Mouse (Mus musculus): ENCODE results near the gene Ddn. TPM values are rescaled to one million over a fixed set of nuclear protein-coding genes. Genes with fewer than 3 reads are reported as not detected.
"Not testable (repeated sequence)": the region's sequence is repeated elsewhere in the genome, so short reads cannot be mapped to it uniquely, and the experiment has no call there.

Gene Ddn
- polyA plus RNA-seq, 1 experiment from 2014 or later, result not detected

- no peak for ATAC-seq (ENCODE audit: insufficient read depth, low FRiP score)
Measured at GRCm38 (mm10) chr15:98820937-98821336, 11.6 kb upstream of the Ddn start.

DNA sequence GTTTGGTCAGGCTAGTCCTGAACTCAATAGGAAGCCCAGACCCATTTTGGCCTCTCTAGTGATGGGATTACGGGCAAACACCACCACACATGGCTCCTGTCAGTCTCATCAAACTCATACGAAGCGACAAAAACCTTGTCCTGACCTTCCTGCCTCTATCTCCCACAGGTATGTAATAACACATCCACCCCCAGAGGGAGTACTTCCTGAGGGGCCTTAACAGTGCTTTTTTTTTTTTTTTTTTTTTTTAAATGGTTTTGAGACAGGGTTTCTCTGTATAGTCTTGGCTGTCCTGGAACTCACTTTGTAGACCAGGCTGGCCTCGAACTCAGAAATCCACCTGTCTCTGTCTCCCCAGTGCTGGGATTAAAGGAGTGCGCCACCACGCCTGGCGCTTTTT lies 8.9 kb upstream of the Ddn start:
- Histone ChIP-seq H3K4me1 (ENCODE audit: control insufficient read depth, insufficient read depth, low read length) (no peaks in the 10 kb centered on the region), H3K27ac (ENCODE audit: low read length) (no peak overlapping the region), H3K9ac (ENCODE audit: low read length) (no peak overlapping the region), H3K4me3 (replicated peaks; ENCODE audit: low read length) (no peak overlapping the region), H3K9me3 (replicated peaks; ENCODE audit: control insufficient read depth, low read length) (no peaks in the 10 kb centered on the region), H3K27me3 (ENCODE audit: control insufficient read depth, insufficient read depth, low read length) (no peaks in the 10 kb centered on the region), H3K4me2 (ENCODE audit: low read depth, low read length) (no peak overlapping the region), H3K36me3 (ENCODE audit: control insufficient read depth, insufficient read depth, low read length) (peaks cover 18% of the 10 kb centered on the region; the same call in 1 of the 2 replicates)
- no peak for ATAC-seq (ENCODE audit: insufficient read depth, low FRiP score)
- 89% methylated on average over 7 of the region's 7 CpGs for WGBS

More at GRCm38 (mm10) chr15:98820937-98821336, 11.6 kb upstream of the Ddn start:
- Histone ChIP-seq H3K9me3 (replicated peaks; ENCODE audit: control insufficient read depth, low read length) (no peaks in the 10 kb centered on the region), H3K9ac (ENCODE audit: low read length) (no peak overlapping the region), H3K4me3 (replicated peaks; ENCODE audit: low read length) (no peak overlapping the region), H3K4me1 (ENCODE audit: control insufficient read depth, insufficient read depth, low read length) (no peaks in the 10 kb centered on the region), H3K27me3 (ENCODE audit: control insufficient read depth, insufficient read depth, low read length) (no peaks in the 10 kb centered on the region), H3K27ac (ENCODE audit: low read length) (no peak overlapping the region), H3K36me3 (ENCODE audit: control insufficient read depth, insufficient read depth, low read length) (peaks cover 21% of the 10 kb centered on the region), H3K4me2 (ENCODE audit: low read depth, low read length) (no peak overlapping the region)
- WGBS, result 86% methylated on average over 4 of the region's 4 CpGs

- H3K4me2 ChIP-seq (ENCODE audit: low read depth, low read length), result no peak overlapping the region
- H3K9me3 ChIP-seq (replicated peaks; ENCODE audit: control insufficient read depth, low read length), result no peaks in the 10 kb centered on the region
- no peak overlapping the region for H3K27ac ChIP-seq (ENCODE audit: low read length)
- WGBS, result 86% methylated on average over 20 of the region's 20 CpGs
- peaks cover 3% of the 10 kb centered on the region; the same call in 1 of the 2 replicates for H3K4me1 ChIP-seq (ENCODE audit: control insufficient read depth, insufficient read depth, low read length)
- no peak overlapping the region for H3K4me3 ChIP-seq (replicated peaks; ENCODE audit: low read length)
- peaks cover 15% of the 10 kb centered on the region; the same call in 1 of the 2 replicates for H3K36me3 ChIP-seq (ENCODE audit: control insufficient read depth, insufficient read depth, low read length)
- no peak for ATAC-seq (ENCODE audit: insufficient read depth, low FRiP score)
- H3K27me3 ChIP-seq (ENCODE audit: control insufficient read depth, insufficient read depth, low read length), result peaks cover 21% of the 10 kb centered on the region
- no peak overlapping the region for H3K9ac ChIP-seq (ENCODE audit: low read length)
Measured at GRCm38 (mm10) chr15:98812741-98813424, 3.6 kb upstream of the Ddn start.

DNA sequence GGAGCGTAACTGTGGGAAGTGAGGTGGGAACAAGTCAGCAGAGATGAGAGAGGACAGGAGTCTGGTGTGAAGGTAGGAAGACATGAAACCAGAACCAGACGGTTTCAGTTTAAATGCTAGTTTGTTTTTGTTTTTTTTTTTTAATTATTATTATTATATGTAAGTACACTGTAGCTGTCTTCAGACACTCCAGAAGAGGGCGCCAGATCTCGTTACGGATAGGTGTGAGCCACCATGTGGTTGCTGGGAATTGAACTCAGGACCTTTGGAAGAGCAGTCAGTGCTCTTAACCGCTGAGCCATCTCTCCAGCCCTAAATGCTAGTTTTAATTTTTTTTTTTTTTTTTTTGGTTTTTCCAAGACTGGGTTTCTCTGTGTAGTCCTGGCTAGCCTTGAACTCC lies 922 bp upstream of the Ddn start:
- Histone ChIP-seq H3K36me3 (ENCODE audit: control insufficient read depth, insufficient read depth, low read length) (peaks cover 15% of the 10 kb centered on the region; the same call in 1 of the 2 replicates), H3K27me3 (ENCODE audit: control insufficient read depth, insufficient read depth, low read length) (peaks cover 46% of the 10 kb centered on the region), H3K4me1 (ENCODE audit: control insufficient read depth, insufficient read depth, low read length) (peaks cover 17% of the 10 kb centered on the region)
- not testable (repeated sequence) for H3K9me3 ChIP-seq (replicated peaks; ENCODE audit: control insufficient read depth, low read length); ATAC-seq (ENCODE audit: insufficient read depth, low FRiP score); H3K9ac ChIP-seq (ENCODE audit: low read length); H3K4me2 ChIP-seq (ENCODE audit: low read depth, low read length); H3K27ac ChIP-seq (ENCODE audit: low read length); H3K4me3 ChIP-seq (replicated peaks; ENCODE audit: low read length)
- WGBS, result 68% methylated on average over 6 of the region's 6 CpGs

GRCm38 (mm10) chr15:98808651-98809134 lies 597 bp downstream of the Ddn start:
- ATAC-seq (ENCODE audit: insufficient read depth, low FRiP score), result no peak
- Histone ChIP-seq H3K4me1 (ENCODE audit: control insufficient read depth, insufficient read depth, low read length) (peaks cover 17% of the 10 kb centered on the region), H3K27ac (ENCODE audit: low read length) (no peak overlapping the region), H3K9me3 (replicated peaks; ENCODE audit: control insufficient read depth, low read length) (no peaks in the 10 kb centered on the region), H3K9ac (ENCODE audit: low read length) (no peak overlapping the region; the same call in 1 of the 2 replicates), H3K4me2 (ENCODE audit: low read depth, low read length) (no peak overlapping the region), H3K4me3 (replicated peaks; ENCODE audit: low read length) (no peak overlapping the region), H3K27me3 (ENCODE audit: control insufficient read depth, insufficient read depth, low read length) (peaks cover 61% of the 10 kb centered on the region), H3K36me3 (ENCODE audit: control insufficient read depth, insufficient read depth, low read length) (peaks cover 10% of the 10 kb centered on the region; the same call in 1 of the 2 replicates)
- WGBS, result 17% methylated on average over 6 of the region's 6 CpGs

GRCm38 (mm10) chr15:98807895-98808650 lies 1.2 kb downstream of the Ddn start:
- ATAC-seq (ENCODE audit: insufficient read depth, low FRiP score), result no peak
- peak overlapping the region; percentile 66 for H3K9ac ChIP-seq (ENCODE audit: low read length)
- H3K4me1 ChIP-seq (ENCODE audit: control insufficient read depth, insufficient read depth, low read length), result peaks cover 17% of the 10 kb centered on the region
- peak overlapping the region; percentile 66 for H3K4me2 ChIP-seq (ENCODE audit: low read depth, low read length)
- peak overlapping the region; percentile 45 for H3K4me3 ChIP-seq (replicated peaks; ENCODE audit: low read length)
- no peaks in the 10 kb centered on the region for H3K9me3 ChIP-seq (replicated peaks; ENCODE audit: control insufficient read depth, low read length)
- peaks cover 67% of the 10 kb centered on the region for H3K27me3 ChIP-seq (ENCODE audit: control insufficient read depth, insufficient read depth, low read length)
- H3K27ac ChIP-seq (ENCODE audit: low read length), result no peak overlapping the region
- 1% methylated on average over 34 of the region's 34 CpGs for WGBS
- H3K36me3 ChIP-seq (ENCODE audit: control insufficient read depth, insufficient read depth, low read length), result peaks cover 4% of the 10 kb centered on the region; the same call in 1 of the 2 replicates

GRCm38 (mm10) chr15:98806809-98807770 lies 2.2 kb downstream of the Ddn start:
- ATAC-seq (ENCODE audit: insufficient read depth, low FRiP score), result no peak
- no peaks in the 10 kb centered on the region for H3K9me3 ChIP-seq (replicated peaks; ENCODE audit: control insufficient read depth, low read length)
- 2% methylated on average over 58 of the region's 58 CpGs for WGBS
- peaks cover 77% of the 10 kb centered on the region for H3K27me3 ChIP-seq (ENCODE audit: control insufficient read depth, insufficient read depth, low read length)
- peaks cover 17% of the 10 kb centered on the region for H3K4me1 ChIP-seq (ENCODE audit: control insufficient read depth, insufficient read depth, low read length)
- H3K4me3 ChIP-seq (replicated peaks; ENCODE audit: low read length), result peak overlapping the region; percentile 45
- H3K9ac ChIP-seq (ENCODE audit: low read length), result peak overlapping the region; percentile 66
- no peaks in the 10 kb centered on the region for H3K36me3 ChIP-seq (ENCODE audit: control insufficient read depth, insufficient read depth, low read length)
- peak overlapping the region; percentile 66 for H3K4me2 ChIP-seq (ENCODE audit: low read depth, low read length)
- H3K27ac ChIP-seq (ENCODE audit: low read length), result no peak overlapping the region

DNA sequence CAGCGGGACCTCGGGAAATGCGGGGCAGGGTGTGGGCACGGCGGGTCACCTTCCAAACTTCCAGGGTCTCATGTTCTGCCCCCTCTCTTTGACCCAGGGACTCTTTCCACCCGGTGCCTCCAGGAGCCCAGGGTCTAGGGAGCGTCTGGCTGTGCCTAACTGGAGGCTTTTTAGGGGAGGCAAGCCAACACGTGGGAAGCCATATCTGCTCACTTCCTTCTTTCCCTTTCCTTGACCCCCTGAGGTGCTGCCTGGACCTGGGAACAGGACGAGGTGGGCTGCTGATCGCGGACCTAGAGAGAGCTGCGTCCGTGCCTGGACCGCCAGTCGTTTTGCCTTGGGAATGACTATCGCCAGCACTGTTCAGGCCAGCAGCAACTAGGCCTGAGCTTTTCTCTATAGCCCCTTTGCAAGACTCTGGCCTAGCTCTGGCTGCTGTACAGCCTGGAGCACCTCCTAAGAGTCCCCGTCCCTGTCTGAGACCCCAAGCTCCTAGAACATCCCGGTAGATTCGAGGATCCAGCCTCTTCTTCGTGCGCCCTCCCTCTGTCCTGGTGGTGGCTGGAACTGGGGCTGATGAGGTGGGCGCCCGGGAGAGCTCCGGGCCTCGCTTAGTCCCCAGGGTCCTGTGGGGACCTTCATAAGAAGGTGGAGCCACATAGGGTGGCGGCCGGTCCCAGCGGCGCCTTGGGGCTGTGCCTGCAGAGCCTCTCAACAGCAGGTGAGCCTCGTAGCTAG lies 3.0 kb downstream of the Ddn start:
- H3K4me2 ChIP-seq (ENCODE audit: low read depth, low read length), result peak overlapping the region; percentile 66
- no peak for ATAC-seq (ENCODE audit: insufficient read depth, low FRiP score)

More for the DNA sequence above, 3.0 kb downstream of the Ddn start:
- Histone ChIP-seq H3K4me1 (ENCODE audit: control insufficient read depth, insufficient read depth, low read length) (peaks cover 17% of the 10 kb centered on the region), H3K4me3 (replicated peaks; ENCODE audit: low read length) (peak overlapping the region; percentile 45), H3K9ac (ENCODE audit: low read length) (no peak overlapping the region), H3K9me3 (replicated peaks; ENCODE audit: control insufficient read depth, low read length) (no peaks in the 10 kb centered on the region), H3K36me3 (ENCODE audit: control insufficient read depth, insufficient read depth, low read length) (no peaks in the 10 kb centered on the region), H3K27ac (ENCODE audit: low read length) (no peak overlapping the region), H3K27me3 (ENCODE audit: control insufficient read depth, insufficient read depth, low read length) (peaks cover 85% of the 10 kb centered on the region)
- WGBS, result 18% methylated on average over 29 of the region's 30 CpGs

Measured in stomach, embryonic 16.5 days (tissue).